Mouse (Mus musculus) kidney, postnatal 36 days (tissue): Measurements from ENCODE around the gene Olfr610.
"Not testable (repeated sequence)": the region's sequence is repeated elsewhere in the genome, so short reads cannot be mapped to it uniquely, and the experiment has no call there.

Experiments
- DNase-seq, 2 experiments: peaks; one replicate each; pipeline ENCODE4 v3.0.0; 2021 to 2022; ENCODE audit warnings: mixed read lengths in 2 of 2

Gene Olfr610

GRCm38 (mm10) chr7:103512022-103512421, at the start of gene Olfr610:
Gene Olfr610 (minus strand): TSS chr7:103512122.
- DNase-seq, result no peak

DNA sequence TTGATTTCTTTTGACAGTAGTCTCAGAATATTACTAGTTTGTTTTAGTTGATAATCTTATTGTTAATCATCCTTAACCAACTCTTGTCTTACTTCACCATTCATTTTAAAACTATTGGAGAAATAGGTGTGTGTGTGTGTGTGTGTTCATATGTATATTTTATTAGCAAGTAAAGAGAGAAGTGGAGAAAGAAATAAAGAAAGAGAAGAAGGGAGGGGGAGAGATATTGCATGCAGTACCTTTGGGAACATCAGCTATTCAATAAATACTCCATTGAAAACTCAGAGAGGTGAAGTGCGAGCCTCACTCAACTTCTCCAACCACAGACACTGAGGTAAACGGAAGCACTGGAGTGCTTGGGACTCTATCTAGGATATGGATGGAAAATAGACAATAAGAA, 43.9 kb upstream of the Olfr610 start, which contains the start of gene Olfr615:
Gene Olfr615, plus strand, starts transcription at position 301 of the 400 bp plus-strand sequence.
- no peak for DNase-seq

GRCm38 (mm10) chr7:103547774-103548173, 35.9 kb upstream of the Olfr610 start, which contains the start of gene Olfr613:
Gene Olfr613 (plus strand): TSS chr7:103548074.
- DNase-seq, result no peak

DNA sequence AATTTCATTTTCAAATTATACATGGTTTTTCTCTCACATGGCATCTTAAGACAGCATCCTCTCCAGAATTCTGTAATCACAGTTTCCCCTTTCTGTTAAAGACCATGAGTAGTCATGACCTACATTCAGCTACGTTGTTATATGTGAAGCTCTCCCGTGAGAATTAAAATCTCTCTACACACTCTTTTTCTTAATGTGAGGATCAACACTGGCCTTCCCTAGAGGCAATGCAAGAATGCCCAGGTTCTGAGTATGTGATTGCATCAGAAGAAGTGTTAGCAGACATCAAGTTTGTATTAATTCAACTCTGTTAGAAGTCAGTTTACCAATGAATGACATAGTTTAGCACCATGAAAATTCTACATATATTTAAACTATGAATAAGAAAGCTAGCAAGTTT, 30.7 kb upstream of the Olfr610 start, which contains the start of gene Olfr612:
Gene Olfr612, minus strand, starts transcription at position 101 of the 400 bp plus-strand sequence.
- not testable (repeated sequence) for DNase-seq

- not testable (repeated sequence) for DNase-seq
Observed at GRCm38 (mm10) chr7:103520746-103521145, 8.8 kb upstream of the Olfr610 start, which contains the start of gene Olfr611. Gene Olfr611 (minus strand): TSS chr7:103520846.

DNA sequence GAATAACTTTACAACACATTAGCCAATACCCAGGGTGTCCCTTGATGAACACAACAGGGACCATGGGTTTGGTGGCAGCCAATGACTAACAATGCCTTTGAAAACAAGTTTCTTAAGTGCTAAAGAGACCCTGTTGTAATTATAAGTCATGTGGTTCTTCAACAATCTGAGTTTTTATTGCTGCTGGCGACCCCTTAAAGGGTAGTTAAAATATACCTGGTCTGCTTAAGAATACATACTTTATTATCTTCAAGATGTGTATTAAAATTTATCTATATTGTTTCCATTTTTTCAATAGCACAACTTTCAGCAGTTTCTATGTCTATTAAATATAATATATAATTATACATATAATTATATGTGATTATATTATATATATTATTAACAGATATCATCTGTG, 14.0 kb downstream of the Olfr610 start, which contains the start of gene Olfr609:
Gene Olfr609, minus strand, starts transcription at position 101 of the 400 bp plus-strand sequence.
- DNase-seq, result no peak

DNA sequence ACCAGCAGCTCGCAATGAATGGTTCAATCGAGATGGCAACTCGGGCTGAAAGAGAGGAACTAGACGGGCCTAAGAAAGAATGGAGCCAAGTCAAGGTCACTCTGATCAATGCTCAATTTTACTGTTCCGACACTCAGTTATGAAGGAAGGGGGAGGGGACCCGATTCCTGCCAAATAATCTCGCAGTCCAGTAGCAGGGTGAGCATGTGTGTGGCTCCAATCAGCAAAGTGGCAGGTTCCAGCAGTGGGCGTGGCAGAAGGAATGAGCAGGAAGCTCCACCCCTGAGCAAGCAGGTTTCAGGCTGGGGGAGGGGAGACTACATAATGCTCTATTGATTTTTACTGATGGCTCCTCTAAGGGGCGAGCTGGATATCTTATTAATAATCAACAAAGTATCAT, 34.8 kb downstream of the Olfr610 start:
- DNase-seq, result not testable (repeated sequence)

DNA sequence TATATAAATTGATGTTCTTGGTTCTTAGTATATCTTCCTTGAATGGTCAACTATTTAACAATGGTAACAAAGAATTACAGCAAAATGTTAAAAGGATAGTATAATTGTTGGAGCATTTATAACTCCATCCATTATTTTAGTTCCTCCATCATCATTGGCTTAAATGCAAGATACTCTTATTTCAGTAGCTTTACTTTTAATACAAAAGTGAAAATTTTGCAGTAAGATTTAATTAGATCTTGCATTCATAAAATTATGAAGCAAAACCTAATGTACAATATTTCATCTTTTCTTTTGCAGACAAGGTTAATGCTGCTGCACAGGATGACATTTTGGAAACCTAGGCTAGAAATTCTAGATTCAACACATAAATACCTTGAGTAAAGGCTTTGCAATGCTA, 42.3 kb downstream of the Olfr610 start, which contains the start of gene Olfr608:
Gene Olfr608, plus strand, starts transcription at position 301 of the 400 bp plus-strand sequence.
- no peak for DNase-seq

DNA sequence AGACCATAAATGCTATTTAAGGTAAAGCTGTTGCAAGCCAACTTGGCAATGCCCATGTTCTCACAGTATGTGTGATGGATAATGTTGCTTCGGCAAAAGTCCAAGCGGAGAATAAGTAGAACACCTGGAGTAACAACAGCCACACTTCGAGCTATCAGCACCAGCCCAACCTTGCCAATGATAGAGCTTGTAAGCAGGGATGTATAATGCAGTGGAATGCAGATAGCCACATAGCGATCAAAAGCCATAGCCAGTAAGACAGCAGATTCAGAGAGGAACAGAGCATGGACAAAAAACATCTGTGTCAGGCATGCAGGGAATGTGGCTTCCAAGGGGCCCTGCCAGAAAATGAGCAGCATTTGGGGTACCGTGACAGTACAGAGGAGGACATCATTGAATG, 51.3 kb downstream of the Olfr610 start:
- DNase-seq, result no peak
